Mouse (Mus musculus): ENCODE measurements around the gene Olfr1420.
"Not testable (repeated sequence)": the region's sequence is repeated elsewhere in the genome, so short reads cannot be mapped to it uniquely, and the experiment has no call there.

Gene Olfr1420

DNA sequence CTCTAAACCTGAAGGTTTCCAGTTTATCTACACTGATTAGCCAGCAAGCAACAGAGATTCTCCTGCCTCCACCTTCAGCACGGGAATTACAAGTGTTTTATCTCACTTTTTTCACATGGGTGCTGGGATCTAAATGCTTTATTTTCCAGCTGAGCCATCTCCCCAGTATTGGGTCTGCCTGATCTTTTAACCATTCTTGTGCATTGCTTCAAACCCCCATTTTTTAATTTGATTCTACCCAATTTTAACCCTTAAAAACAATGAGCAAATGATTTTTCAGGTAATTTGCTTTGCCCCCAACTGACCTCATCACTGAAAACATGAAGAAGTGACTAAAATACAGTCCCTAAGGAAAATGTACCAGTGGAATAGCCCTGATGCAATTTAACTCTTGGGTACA is at the start of gene Olfr1420:
Gene Olfr1420, plus strand, starts transcription at position 301 of the 400 bp plus-strand sequence.
- no peak for DNase-seq (ENCODE audit: low read depth)

DNA sequence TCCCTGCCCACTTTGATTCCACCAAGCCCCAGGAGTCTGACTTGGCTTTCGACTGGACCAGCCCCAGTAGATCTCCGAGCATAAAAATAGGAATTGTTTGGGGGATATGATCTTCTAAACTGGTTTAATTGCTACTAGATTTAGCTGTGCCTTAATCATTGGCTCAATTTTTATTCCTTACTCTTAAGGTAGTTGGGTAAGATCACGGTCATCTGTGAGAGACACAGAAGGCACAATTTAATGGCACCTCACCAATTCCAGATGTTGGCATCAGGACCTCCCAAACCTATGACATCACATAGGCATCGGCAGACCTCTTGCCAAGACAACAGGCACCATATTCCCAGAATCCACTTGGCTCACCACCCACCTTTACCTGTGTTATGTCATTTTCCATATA is 47.2 kb upstream of the Olfr1420 start, which contains the start of gene Olfr1417:
Gene Olfr1417, minus strand, starts transcription at position 101 of the 400 bp plus-strand sequence.
- DNase-seq (ENCODE audit: low read depth): no peak

DNA sequence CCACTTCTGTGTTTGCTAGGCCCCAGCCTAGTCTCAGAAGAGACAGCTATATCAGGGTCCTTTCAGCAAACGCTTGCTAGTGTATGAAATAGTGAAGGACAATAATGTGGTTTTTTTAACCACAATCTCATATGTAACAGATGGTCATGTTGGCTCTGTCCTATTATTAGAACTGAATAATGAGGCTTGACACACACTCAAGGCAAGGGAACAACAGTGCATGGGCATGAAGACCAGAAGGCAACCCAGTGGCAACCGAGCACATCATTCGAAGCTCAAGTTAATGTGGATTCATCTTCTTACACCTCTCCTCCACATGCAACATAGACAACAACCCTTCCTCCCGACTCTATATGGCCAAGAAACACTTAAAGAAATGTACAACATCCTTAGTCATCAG is 40.0 kb upstream of the Olfr1420 start:
- DNase-seq (ENCODE audit: low read depth): no peak

DNA sequence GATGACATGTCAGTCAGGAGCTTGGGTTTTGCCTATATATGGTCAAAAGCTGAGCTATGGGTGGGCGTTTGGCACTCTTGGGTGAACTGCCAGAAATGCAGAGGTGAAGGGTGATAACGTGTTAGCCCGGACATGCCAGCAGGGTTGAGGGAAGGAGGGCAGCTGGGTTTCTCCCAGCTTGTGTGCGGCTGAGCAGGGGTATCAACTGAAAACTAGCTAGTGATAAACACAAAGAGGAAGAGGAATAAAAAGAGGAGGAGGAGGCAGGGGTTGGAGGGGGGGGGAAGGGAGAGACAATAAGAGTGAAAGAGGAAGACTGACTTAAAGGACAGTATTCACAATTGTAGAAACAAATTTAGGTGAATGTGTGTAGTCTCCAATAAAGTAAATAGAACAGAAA is 33.7 kb upstream of the Olfr1420 start:
- no peak for DNase-seq (ENCODE audit: low read depth)

DNA sequence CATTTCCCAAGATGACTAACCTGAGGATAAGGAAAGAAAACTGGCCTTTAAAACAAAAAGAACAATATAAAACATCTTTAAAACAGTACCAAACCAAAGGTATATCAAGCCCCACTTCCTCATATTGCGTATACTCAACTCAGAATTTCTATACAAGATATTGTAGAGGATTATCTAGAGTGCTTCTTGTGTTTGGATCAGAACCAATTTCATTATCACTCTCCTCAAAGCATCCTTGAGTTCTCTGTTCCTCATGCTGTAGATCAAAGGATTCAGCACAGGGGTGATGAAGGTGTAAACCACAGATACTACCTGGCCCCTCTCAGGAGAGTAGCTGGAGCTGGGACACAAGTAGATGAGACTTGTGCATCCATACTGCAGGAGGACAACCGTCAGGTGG is 31.5 kb upstream of the Olfr1420 start:
- no peak for DNase-seq (ENCODE audit: low read depth)

DNA sequence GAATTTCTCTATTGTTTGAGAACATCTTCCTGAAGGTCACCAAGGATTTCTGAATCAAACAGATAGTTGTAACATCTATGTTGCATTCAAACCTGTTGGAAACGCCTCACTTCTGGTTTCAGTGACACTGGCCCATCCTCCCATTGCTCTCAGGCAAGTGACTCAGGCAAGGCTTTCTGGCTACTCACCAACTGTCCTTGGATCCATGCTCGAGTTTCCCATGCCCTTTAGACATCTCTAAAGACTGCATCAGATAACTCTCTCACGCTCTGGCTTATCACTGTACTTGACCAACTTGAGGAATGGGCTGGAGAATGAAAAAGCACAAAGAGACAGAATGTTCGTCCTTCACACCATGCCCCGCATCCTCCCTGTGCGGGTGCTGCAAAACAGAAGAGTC is 29.9 kb upstream of the Olfr1420 start:
- no peak for DNase-seq (ENCODE audit: low read depth)

DNA sequence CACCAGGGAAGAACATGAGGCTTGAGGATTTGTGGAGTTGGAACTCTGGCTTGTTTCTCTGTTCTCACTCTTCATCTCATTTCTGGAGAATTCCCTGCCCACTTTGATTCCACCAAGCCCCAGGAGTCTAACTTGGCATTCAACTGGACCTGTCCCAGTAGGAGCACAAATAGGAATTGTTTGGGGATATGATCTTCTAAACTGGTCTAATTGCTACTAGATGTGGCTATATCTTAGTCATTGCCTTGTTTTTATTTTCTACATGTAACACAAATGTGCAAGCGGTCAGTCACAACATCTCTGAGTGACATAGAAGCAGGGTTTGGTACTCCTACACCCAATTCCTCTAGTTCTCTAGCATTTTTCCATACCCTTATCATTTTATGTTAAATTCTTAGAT is 25.4 kb upstream of the Olfr1420 start, which contains the start of gene Olfr1418:
Gene Olfr1418, minus strand, starts transcription at position 101 of the 400 bp plus-strand sequence.
- DNase-seq (ENCODE audit: low read depth): no peak

DNA sequence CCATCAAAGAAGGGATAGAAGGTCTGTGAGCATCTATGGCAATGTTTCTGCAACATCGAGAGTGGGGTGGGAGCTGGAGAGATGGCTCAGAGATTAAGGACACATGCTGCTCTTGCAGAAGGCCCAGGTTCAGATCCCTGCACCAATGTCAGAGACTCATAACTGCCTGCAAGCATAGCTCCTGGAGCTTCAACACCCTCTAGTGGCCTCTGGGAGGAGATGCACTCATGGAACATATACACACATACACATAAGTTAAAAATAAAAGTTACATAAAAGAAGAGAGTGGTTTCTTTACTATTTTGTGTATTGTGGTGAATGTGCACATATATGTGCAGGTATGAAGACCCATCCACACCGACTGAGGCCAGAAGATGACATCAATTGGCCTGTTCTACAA is 18.5 kb upstream of the Olfr1420 start:
- DNase-seq (ENCODE audit: low read depth): no peak

DNA sequence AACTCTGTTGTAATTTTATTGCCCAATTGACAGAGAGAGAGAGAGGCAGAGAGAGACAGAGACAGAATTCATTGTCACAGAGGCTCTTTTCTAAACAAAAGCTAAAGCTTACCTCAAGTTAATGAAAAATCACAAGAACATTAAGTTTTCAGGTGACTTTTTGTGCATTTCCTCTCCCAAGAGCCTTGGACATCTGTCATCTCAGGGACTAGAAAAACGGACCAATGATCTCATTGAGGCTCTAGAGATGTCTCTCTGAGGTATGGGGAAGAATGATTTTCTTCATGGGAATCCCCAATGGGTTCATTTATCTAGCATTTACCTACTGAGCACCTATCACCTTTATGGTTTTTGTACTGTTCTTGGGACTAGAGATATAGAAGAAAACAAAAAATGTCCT is 11.4 kb upstream of the Olfr1420 start, which contains the start of gene Olfr1419:
Gene Olfr1419, minus strand, starts transcription at position 101 of the 400 bp plus-strand sequence.
- DNase-seq (ENCODE audit: low read depth): no peak

DNA sequence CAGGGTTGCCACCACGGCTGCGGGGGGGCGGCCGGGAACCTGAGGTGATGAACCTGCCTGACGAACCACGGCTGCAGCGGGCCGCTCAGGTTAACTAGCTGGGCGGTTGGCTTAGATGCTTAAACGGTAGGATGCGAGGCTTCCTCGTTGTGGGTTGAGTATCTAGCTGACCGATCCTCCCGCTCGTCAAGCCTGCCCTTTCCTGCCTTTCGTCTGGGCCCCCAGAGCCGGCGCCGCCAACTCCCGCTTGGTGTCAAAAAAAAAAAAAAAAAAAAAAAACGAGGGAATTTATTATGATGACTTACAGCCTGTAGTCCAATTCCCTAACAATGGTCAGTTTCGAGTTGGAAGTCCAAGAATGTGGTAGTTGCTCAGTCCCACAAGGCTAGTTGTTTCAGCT is 8.0 kb upstream of the Olfr1420 start:
- DNase-seq (ENCODE audit: low read depth): not testable (repeated sequence)

DNA sequence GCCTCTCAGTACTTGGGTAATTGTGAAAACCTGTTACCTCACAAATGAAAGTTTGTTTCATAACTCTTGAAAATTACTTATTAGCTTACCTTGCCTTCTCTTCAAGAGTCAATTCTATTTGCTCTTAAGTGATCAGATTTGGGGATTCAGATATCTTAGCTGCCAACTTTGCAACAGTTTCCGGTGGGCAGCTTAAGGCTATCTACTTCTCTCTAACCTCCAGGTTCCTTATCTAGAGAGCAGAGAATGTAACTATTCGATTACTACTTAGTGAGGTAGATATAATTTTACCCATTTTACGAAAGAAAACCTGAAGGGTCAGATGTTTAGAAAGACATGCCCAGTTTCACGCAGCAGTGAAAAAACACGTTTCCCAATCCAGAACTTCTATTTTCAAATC is 24.7 kb downstream of the Olfr1420 start:
- DNase-seq (ENCODE audit: low read depth): no peak

DNA sequence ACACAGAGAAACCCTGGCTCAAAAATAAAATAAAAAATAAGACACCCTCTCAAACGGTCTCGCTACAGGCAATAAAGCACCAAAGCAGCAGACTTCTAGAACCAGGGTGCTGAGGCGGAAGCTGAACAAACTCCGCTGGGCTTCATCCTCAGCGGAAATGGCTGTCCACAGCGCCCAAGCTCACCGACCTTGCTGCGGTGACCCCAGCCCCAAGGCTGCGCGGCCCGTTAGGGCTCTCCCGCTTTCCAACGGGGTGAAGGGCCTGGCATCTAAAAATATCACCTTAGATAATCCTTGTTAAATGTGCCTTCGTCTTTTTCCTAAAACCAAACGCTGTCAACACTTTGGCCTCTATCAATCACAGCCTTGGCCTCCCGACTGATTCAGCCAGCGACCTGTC is 25.2 kb downstream of the Olfr1420 start:
- no peak for DNase-seq (ENCODE audit: low read depth)

DNA sequence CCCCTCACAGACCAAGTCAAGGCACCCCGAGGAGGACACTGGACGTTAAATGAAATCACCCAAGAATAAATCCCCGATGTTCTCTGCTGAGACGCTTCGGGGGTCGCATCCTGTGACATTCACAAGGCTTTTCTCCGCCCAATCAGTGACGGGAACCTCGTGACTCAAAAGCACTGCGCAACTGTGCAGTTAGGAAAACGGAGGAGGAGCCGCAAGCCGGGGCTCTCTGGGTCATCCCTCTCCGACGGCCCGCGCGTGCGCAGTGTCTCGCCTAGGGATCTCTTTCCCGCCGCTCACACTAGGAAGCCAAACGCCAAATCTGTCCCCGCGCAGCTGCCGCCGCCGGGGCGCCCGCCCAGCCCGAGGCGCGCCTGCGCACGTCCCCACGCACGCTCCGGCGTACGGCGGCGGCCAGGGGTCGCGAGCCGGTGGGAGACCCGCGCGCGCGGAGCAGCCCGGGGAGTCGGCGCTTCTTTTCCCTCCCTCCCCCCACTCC is 25.7 kb downstream of the Olfr1420 start, which contains the start of gene Patl1:
Gene Patl1, plus strand, starts transcription at position 363 of the 496 bp plus-strand sequence.
- DNase-seq (ENCODE audit: low read depth): peak; percentile 100

DNA sequence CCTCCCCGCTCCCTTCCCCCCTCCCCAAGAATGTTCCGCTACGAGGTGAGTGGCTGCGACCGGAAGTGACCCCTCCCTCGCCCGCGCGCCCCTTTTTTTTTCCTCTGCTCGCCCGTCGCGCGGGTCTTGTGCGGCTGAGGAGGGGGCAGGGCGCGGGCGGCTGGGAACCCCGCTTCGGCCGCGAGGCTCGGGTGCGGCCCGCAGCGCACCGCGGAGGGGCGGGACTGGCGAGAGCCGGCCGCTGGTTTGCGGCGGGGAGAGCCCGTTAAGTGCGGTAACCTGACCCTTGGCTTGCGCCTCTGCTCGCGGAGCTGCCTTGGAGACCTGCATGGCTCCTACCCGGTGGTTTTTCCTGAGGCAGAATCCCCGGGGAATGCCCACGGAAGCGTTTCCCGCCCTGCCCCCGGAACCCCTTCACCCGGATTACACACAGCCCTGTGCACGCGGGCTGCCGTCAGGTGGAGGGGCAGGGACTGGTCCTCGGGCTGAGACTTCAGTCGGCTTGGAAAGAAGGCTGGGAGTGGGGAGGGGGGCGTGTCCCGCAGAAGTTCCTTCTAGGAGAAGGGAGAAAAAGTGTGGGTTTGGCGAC is 26.3 kb downstream of the Olfr1420 start:
- peak; percentile 74 for DNase-seq (ENCODE audit: low read depth)

DNA sequence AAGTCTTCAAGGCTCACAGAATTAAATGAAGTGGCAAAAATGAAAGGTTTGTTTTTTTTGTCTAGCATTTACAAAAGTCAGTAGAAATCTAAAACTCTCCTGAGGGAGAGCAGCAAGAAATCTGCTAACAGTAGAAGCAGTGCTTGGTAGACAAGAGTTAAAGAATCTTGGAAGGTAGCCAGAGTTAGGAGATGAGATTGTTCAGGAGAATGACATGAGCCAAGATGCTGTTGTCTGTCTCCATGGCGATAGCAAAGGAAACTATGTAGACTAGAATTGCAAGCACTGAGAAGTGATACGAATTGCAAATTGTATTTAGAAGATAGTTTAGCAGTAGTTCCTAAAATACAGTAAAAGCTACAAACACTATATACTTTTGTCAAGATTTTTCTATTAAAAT is 29.4 kb downstream of the Olfr1420 start:
- DNase-seq (ENCODE audit: low read depth): peak; percentile 84

DNA sequence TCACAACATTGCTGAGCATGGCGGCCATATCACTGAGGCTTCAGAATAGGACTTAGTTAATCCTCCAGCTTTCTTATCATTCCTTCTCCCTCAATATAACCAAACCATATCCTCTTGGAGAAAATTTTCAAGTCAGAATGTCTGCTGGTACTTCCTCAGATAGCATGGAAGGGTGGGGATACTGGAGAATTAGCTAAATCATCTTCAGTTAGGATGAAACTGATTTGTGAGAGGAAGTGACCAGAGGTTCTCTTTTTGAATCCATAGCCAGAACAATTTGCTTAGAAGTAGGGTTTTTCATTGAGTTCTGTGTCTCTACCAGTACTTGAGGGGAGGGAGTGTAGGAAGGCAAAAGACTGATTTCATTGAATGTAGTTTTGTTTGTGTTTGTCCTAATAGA is 35.7 kb downstream of the Olfr1420 start:
- DNase-seq (ENCODE audit: low read depth): no peak

DNA sequence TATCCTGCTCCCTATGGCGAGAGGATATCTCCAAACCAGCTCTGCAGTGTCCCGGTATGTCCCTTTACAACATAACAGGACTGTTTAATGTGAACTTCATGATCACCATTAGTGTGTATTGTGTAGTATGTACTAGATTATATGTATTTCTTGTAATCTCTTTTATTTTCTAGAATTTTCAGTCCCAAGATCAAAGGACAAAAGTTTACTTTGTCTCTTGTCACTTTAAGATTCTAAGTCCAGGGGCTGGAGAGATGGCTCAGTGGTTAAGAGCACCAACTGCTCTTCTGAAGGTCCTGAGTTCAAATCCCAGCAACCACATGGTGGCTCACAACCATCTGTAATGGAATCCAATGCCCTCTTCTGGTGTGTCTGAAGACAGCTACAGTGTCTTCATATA is 36.1 kb downstream of the Olfr1420 start:
- not testable (repeated sequence) for DNase-seq (ENCODE audit: low read depth)

DNA sequence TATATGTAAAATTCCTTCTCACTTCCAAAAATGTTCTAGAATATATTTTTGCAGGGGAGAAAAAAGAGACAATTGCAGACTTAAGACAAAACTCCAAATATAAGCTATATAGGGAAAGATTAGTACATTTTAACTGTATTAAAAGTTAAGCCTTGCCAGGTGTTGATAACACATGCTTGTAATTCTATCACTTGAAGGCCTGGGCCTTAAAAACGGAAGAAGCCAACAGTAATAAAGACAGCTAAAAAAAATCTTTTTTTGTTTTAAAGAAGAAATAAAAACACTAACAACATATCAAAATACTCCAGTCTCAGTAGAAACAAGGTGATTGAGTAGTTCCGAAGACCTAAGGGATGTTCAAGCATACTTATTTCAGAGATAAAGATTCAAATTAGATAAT is 40.0 kb downstream of the Olfr1420 start:
- no peak for DNase-seq (ENCODE audit: low read depth)

DNA sequence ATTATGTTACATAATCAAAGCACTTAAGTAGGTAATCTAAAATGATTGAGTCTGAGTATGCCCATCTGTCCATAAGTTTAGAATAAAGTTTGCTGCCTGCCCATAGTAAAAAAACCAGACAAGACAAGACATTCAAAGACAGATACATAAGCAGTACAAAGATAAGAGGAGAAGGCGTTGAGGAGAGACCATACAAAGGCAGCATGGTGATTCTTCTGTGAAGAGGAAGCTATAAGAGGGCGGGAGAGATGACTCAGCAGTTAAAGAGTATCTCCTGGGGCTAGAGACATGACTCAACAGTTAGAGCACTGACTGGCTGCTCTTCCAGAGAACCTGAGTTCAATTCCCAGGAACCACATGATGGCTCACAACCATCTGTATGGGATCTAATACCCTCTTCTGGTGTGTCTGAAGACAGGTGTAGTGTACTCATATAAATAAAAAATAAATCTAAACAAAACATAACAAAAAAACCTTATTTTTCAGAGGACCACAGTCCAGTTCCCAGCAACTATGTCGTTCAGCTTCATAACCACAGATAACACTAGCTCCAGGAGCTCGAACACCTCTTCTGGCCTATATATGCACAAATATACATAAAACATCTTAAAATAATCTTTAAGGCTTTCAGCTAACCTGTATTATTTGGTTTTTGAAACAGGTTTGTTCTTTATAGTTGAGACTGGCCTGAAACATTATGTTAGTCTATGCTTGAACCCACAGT is 41.8 kb downstream of the Olfr1420 start:
- peak; percentile 56 for DNase-seq (ENCODE audit: low read depth)

DNA sequence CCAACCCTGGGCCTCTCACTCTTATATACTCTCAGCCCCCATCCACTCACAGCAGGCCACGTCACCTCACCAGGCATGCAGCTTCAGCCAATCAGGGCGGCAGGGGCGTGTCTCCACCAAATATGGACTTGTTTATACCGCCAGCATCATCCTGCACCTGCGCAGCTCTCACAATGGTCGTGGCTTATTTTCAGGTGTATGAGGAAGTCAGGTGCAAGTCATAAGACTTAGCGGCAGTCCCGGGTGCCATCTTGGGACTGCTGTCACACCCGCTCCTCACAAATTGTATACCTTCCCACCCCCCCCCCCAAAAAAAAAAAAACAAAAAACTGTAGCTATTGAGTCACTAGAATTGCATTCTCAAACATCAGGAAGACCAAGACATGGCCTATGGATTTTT is 60.1 kb downstream of the Olfr1420 start:
- not testable (repeated sequence) for DNase-seq (ENCODE audit: low read depth)

All from NIH3T3 (cell line).